Mouse (Mus musculus): Measurements from ENCODE around the gene Hist3h2ba. TPM values are rescaled to one million over a fixed set of nuclear protein-coding genes. Genes with fewer than 3 reads are reported as not detected.

Gene Hist3h2ba
- polyA plus RNA-seq, 1 experiment from 2014 or later, result 21.5 TPM

- H3K9ac ChIP-seq, result no peak overlapping the region
- no peak for ATAC-seq (ENCODE audit: borderline replicate concordance, extremely low read depth, low FRiP score, low TSS enrichment)
- no peaks in the 10 kb centered on the region for H3K27me3 ChIP-seq
- 51% methylated on average over 5 of the region's 5 CpGs for WGBS
- H3K36me3 ChIP-seq, result peaks cover 32% of the 10 kb centered on the region
- peak overlapping the region; percentile 92; the same call in 1 of the 2 replicates for H3K4me2 ChIP-seq
- peaks cover 34% of the 10 kb centered on the region for H3K4me1 ChIP-seq
- H3K4me3 ChIP-seq, result no peak overlapping the region
- no peak overlapping the region for H3K27ac ChIP-seq
- no peaks in the 10 kb centered on the region for H3K9me3 ChIP-seq
Observed at GRCm38 (mm10) chr11:58980381-58980990, 31.8 kb downstream of the Hist3h2ba start.

- 56% methylated on average over 14 of the region's 14 CpGs for WGBS
- no peaks in the 10 kb centered on the region for H3K9me3 ChIP-seq
- no peak overlapping the region for H3K9ac ChIP-seq
- no peak overlapping the region for H3K4me3 ChIP-seq
- H3K27ac ChIP-seq, result no peak overlapping the region
- ATAC-seq (ENCODE audit: borderline replicate concordance, extremely low read depth, low FRiP score, low TSS enrichment), result no peak
- peaks cover 30% of the 10 kb centered on the region for H3K4me1 ChIP-seq
- H3K36me3 ChIP-seq, result peaks cover 44% of the 10 kb centered on the region
- no peak overlapping the region for H3K4me2 ChIP-seq
- H3K27me3 ChIP-seq, result no peaks in the 10 kb centered on the region
Observed at GRCm38 (mm10) chr11:58981541-58982447, 33.1 kb downstream of the Hist3h2ba start.

- Histone ChIP-seq H3K9ac (no peak overlapping the region), H3K36me3 (peaks cover 52% of the 10 kb centered on the region), H3K4me1 (peaks cover 27% of the 10 kb centered on the region), H3K27ac (no peak overlapping the region), H3K9me3 (no peaks in the 10 kb centered on the region), H3K4me3 (no peak overlapping the region), H3K4me2 (no peak overlapping the region), H3K27me3 (no peaks in the 10 kb centered on the region)
- 89% methylated on average over 18 of the region's 18 CpGs for WGBS
- ATAC-seq (ENCODE audit: borderline replicate concordance, extremely low read depth, low FRiP score, low TSS enrichment), result no peak
Observed at GRCm38 (mm10) chr11:58982471-58983097, 33.9 kb downstream of the Hist3h2ba start.

GRCm38 (mm10) chr11:58983691-58984341 lies 35.1 kb downstream of the Hist3h2ba start:
- H3K4me3 ChIP-seq, result no peak overlapping the region
- H3K9me3 ChIP-seq, result no peaks in the 10 kb centered on the region
- H3K36me3 ChIP-seq, result peaks cover 52% of the 10 kb centered on the region
- WGBS, result 65% methylated on average over 6 of the region's 6 CpGs
- H3K4me2 ChIP-seq, result no peak overlapping the region
- H3K27me3 ChIP-seq, result no peaks in the 10 kb centered on the region
- no peak for ATAC-seq (ENCODE audit: borderline replicate concordance, extremely low read depth, low FRiP score, low TSS enrichment)
- H3K27ac ChIP-seq, result no peak overlapping the region
- peaks cover 24% of the 10 kb centered on the region for H3K4me1 ChIP-seq
- no peak overlapping the region for H3K9ac ChIP-seq

- no peak overlapping the region for H3K4me2 ChIP-seq
- no peaks in the 10 kb centered on the region for H3K27me3 ChIP-seq
- ATAC-seq (ENCODE audit: borderline replicate concordance, extremely low read depth, low FRiP score, low TSS enrichment), result no peak
- H3K4me3 ChIP-seq, result no peak overlapping the region
- H3K4me1 ChIP-seq, result peaks cover 16% of the 10 kb centered on the region
- H3K27ac ChIP-seq, result no peak overlapping the region
- WGBS, result 92% methylated on average over 7 of the region's 7 CpGs
- no peaks in the 10 kb centered on the region for H3K9me3 ChIP-seq
- H3K36me3 ChIP-seq, result peaks cover 59% of the 10 kb centered on the region
- no peak overlapping the region for H3K9ac ChIP-seq
Observed at GRCm38 (mm10) chr11:58984657-58985056, 35.9 kb downstream of the Hist3h2ba start.

- H3K27me3 ChIP-seq, result no peaks in the 10 kb centered on the region
- no peaks in the 10 kb centered on the region for H3K9me3 ChIP-seq
- no peak overlapping the region for H3K4me3 ChIP-seq
- no peak overlapping the region for H3K27ac ChIP-seq
- H3K4me2 ChIP-seq, result no peak overlapping the region
- no peak for ATAC-seq (ENCODE audit: borderline replicate concordance, extremely low read depth, low FRiP score, low TSS enrichment)
- H3K4me1 ChIP-seq, result peaks cover 9% of the 10 kb centered on the region
- WGBS, result 93% methylated on average over 3 of the region's 3 CpGs
- no peak overlapping the region for H3K9ac ChIP-seq
- peaks cover 66% of the 10 kb centered on the region for H3K36me3 ChIP-seq
Observed at GRCm38 (mm10) chr11:58985299-58985917, 36.7 kb downstream of the Hist3h2ba start.

GRCm38 (mm10) chr11:58989166-58989565 lies 40.4 kb downstream of the Hist3h2ba start:
- Histone ChIP-seq H3K27ac (no peak overlapping the region), H3K27me3 (peaks cover 11% of the 10 kb centered on the region; the same call in 1 of the 2 replicates), H3K36me3 (peaks cover 54% of the 10 kb centered on the region), H3K9ac (no peak overlapping the region), H3K9me3 (no peaks in the 10 kb centered on the region), H3K4me3 (no peak overlapping the region), H3K4me2 (no peak overlapping the region), H3K4me1 (0 out of 2 replicates have a peak, but pooled peaks cover 1% of the 10 kb centered on the region)
- no peak for ATAC-seq (ENCODE audit: borderline replicate concordance, extremely low read depth, low FRiP score, low TSS enrichment)
- whole genome bisulfite sequencing, result 88% methylated on average over 4 of the region's 4 CpGs

GRCm38 (mm10) chr11:58990141-58990540 lies 41.4 kb downstream of the Hist3h2ba start:
- H3K4me2 ChIP-seq, result no peak overlapping the region
- no peak overlapping the region for H3K9ac ChIP-seq
- peaks cover 44% of the 10 kb centered on the region for H3K36me3 ChIP-seq
- H3K27me3 ChIP-seq, result peaks cover 21% of the 10 kb centered on the region
- WGBS, result 82% methylated on average over 17 of the region's 17 CpGs
- ATAC-seq (ENCODE audit: borderline replicate concordance, extremely low read depth, low FRiP score, low TSS enrichment), result no peak
- H3K4me3 ChIP-seq, result no peak overlapping the region
- 0 out of 2 replicates have a peak, but pooled peaks cover 3% of the 10 kb centered on the region for H3K4me1 ChIP-seq
- H3K9me3 ChIP-seq, result no peaks in the 10 kb centered on the region
- H3K27ac ChIP-seq, result no peak overlapping the region

- peaks cover 38% of the 10 kb centered on the region for H3K36me3 ChIP-seq
- H3K4me2 ChIP-seq, result no peak overlapping the region
- H3K9ac ChIP-seq, result no peak overlapping the region
- H3K4me3 ChIP-seq, result no peak overlapping the region
- 66% methylated on average over 9 of the region's 9 CpGs for WGBS
- 0 out of 2 replicates have a peak, but pooled peaks cover 3% of the 10 kb centered on the region for H3K4me1 ChIP-seq
- no peak overlapping the region for H3K27ac ChIP-seq
- no peaks in the 10 kb centered on the region for H3K9me3 ChIP-seq
- no peak for ATAC-seq (ENCODE audit: borderline replicate concordance, extremely low read depth, low FRiP score, low TSS enrichment)
- H3K27me3 ChIP-seq, result peaks cover 26% of the 10 kb centered on the region
Observed at GRCm38 (mm10) chr11:58990794-58991193, 42.1 kb downstream of the Hist3h2ba start.

- H3K4me1 ChIP-seq, result 0 out of 2 replicates have a peak, but pooled peaks cover 3% of the 10 kb centered on the region
- no peaks in the 10 kb centered on the region for H3K9me3 ChIP-seq
- H3K4me3 ChIP-seq, result no peak overlapping the region
- H3K27ac ChIP-seq, result no peak overlapping the region
- no peak for ATAC-seq (ENCODE audit: borderline replicate concordance, extremely low read depth, low FRiP score, low TSS enrichment)
- no peak overlapping the region for H3K4me2 ChIP-seq
- H3K36me3 ChIP-seq, result peaks cover 28% of the 10 kb centered on the region; the same call in 1 of the 2 replicates
- H3K9ac ChIP-seq, result no peak overlapping the region
- H3K27me3 ChIP-seq, result peaks cover 26% of the 10 kb centered on the region
- WGBS, result 82% methylated on average over 3 of the region's 3 CpGs
Observed at GRCm38 (mm10) chr11:58991911-58992310, 43.2 kb downstream of the Hist3h2ba start.

- Histone ChIP-seq H3K4me1 (0 out of 2 replicates have a peak, but pooled peaks cover 3% of the 10 kb centered on the region), H3K27ac (no peak overlapping the region)
Observed at GRCm38 (mm10) chr11:58993091-58993670, 44.5 kb downstream of the Hist3h2ba start.

More at GRCm38 (mm10) chr11:58993091-58993670, 44.5 kb downstream of the Hist3h2ba start:
- no peak for ATAC-seq (ENCODE audit: borderline replicate concordance, extremely low read depth, low FRiP score, low TSS enrichment)
- Histone ChIP-seq H3K36me3 (peaks cover 20% of the 10 kb centered on the region; the same call in 1 of the 2 replicates), H3K9ac (no peak overlapping the region), H3K4me2 (no peak overlapping the region), H3K4me3 (no peak overlapping the region), H3K9me3 (no peaks in the 10 kb centered on the region), H3K27me3 (peaks cover 26% of the 10 kb centered on the region)
- 64% methylated on average over 6 of the region's 6 CpGs for WGBS
